Mouse (Mus musculus): Measurements from ENCODE around the gene Pdss1.

GRCm38 (mm10) chr2:22961681-22962080 is 66.4 kb downstream of the Pdss1 start:
- TF ChIP-seq CTCF (IDR thresholded peaks at IDR 0.05; ENCODE audit: borderline replicate concordance, extremely low read depth, insufficient read depth, insufficient read length) (no peak), POLR2A (IDR thresholded peaks at IDR 0.05; ENCODE audit: borderline replicate concordance, extremely low read depth, insufficient read depth, insufficient read length, poor library complexity, severe bottlenecking) (no peak)
